Mouse (Mus musculus): Measurements from ENCODE around the gene Zfp94.

Gene Zfp94

GRCm38 (mm10) chr7:24274456-24274855 is 42.0 kb downstream of the Zfp94 start:
- no peak for DNase-seq (ENCODE audit: low read depth, low spot score)

GRCm38 (mm10) chr7:24271191-24271590 is 45.3 kb downstream of the Zfp94 start:
- no peak for DNase-seq (ENCODE audit: low read depth, low spot score)

GRCm38 (mm10) chr7:24270288-24270672 is 46.2 kb downstream of the Zfp94 start, which contains the start of gene Zfp93:
Gene Zfp93 (plus strand): TSS chr7:24270420.
- DNase-seq (ENCODE audit: low read depth, low spot score) = peak; percentile 90

GRCm38 (mm10) chr7:24269667-24270287 is 46.7 kb downstream of the Zfp94 start:
- no peak for DNase-seq (ENCODE audit: low read depth, low spot score)

- DNase-seq (ENCODE audit: low read depth, low spot score) = peak; percentile 1
Measured at GRCm38 (mm10) chr7:24269256-24269655, 47.2 kb downstream of the Zfp94 start.

GRCm38 (mm10) chr7:24268176-24269155 is 48.0 kb downstream of the Zfp94 start:
- DNase-seq (ENCODE audit: low read depth, low spot score) = peak; percentile 32

- DNase-seq (ENCODE audit: low read depth, low spot score) = no peak
Measured at GRCm38 (mm10) chr7:24260000-24260312, 56.5 kb downstream of the Zfp94 start.

- no peak for DNase-seq (ENCODE audit: low read depth, low spot score)
Measured at GRCm38 (mm10) chr7:24259306-24259999, 57.0 kb downstream of the Zfp94 start.

- DNase-seq (ENCODE audit: low read depth, low spot score) = peak; percentile 87
Measured at GRCm38 (mm10) chr7:24254633-24255474, 61.6 kb downstream of the Zfp94 start, which contains the start of gene Zfp108. Gene Zfp108 (plus strand): TSS chr7:24254794.

GRCm38 (mm10) chr7:24253779-24254615 is 62.5 kb downstream of the Zfp94 start:
- DNase-seq (ENCODE audit: low read depth, low spot score) = no peak
